Comparison of ENCODE assay signal across 9 mouse cellular contexts in the genomic region with DNA sequence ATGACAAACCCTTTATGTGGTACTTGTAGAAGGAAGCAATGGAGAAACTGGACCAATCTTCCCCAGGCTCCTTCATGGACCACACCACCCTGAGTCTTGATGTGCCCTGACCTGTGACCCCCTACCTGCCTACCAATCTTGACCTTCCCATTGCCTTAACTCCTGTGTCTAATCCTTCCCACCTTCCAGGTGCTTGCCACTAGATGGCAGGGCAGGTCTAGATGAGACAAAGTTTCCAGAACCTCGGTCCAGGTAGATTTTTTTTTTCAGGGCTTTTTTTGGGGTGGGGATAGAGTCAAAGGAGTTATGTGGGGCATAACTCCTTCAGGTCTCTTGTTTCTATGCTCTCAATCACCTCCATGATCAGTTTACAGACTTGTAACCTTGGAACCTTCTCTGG. TPM values are rescaled to one million over a fixed set of nuclear protein-coding genes. Genes with fewer than 3 reads are reported as not detected.
DNase-seq lines count a peak whose midpoint lies in the region; ATAC-seq and TF ChIP-seq lines count a peak whose summit lies in the region.
"Had no signal": no experiment of that assay in that cellular context is flagged by ENCODE, and none has a peak within 500 bp of the region (broad histone marks: within the 10 kb centered on the region; RNA-seq: fewer than 3 reads in every experiment).

No protein-coding gene starts in this region.

- H3K4me2 ChIP-seq in hindbrain, postnatal 0 days (ENCODE audit: low read depth, low read length): no peak overlapping the region
- H3K4me2 ChIP-seq in lung, embryonic 14.5 days: no peak overlapping the region
- H3K4me2 ChIP-seq: liver, embryonic 15.5 days; stomach, embryonic 15.5 days had no signal

- no peaks in the 10 kb centered on the region for H3K36me3 ChIP-seq in hindbrain, postnatal 0 days (ENCODE audit: insufficient read depth, low read length)
- no peaks in the 10 kb centered on the region for H3K36me3 ChIP-seq in lung, embryonic 14.5 days (ENCODE audit: insufficient read depth)
- H3K36me3 ChIP-seq: liver, embryonic 15.5 days; stomach, embryonic 15.5 days had no signal

- intact Hi-C loops in left cerebral cortex, postnatal 36 days (cut with DNase I): loop anchor here (2.0 to 5.0 kb wide), 2 partner anchors 127 to 238 kb away; partner anchors contain the start of gene Etv5

- no peak overlapping the region for H3K9ac ChIP-seq in hindbrain, postnatal 0 days (replicated peaks; ENCODE audit: low read length)
- no peak overlapping the region for H3K9ac ChIP-seq in lung, embryonic 14.5 days
- H3K9ac ChIP-seq: liver, embryonic 15.5 days; stomach, embryonic 15.5 days had no signal

- H3K4me1 ChIP-seq in bone marrow macrophage, adult 2 months (ENCODE audit: control insufficient read depth, insufficient read depth, low read length): no peaks in the 10 kb centered on the region
- no peaks in the 10 kb centered on the region for H3K4me1 ChIP-seq in hindbrain, postnatal 0 days (ENCODE audit: insufficient read depth, low read length)
- no peaks in the 10 kb centered on the region for H3K4me1 ChIP-seq in lung, embryonic 14.5 days (ENCODE audit: insufficient read depth)
- H3K4me1 ChIP-seq: liver, embryonic 15.5 days; stomach, embryonic 15.5 days had no signal

- no peak overlapping the region for H3K4me3 ChIP-seq in bone marrow macrophage, adult 2 months (ENCODE audit: insufficient read depth, low read length)
- no peak overlapping the region for H3K4me3 ChIP-seq in hindbrain, postnatal 0 days (ENCODE audit: low read length)
- no peak overlapping the region for H3K4me3 ChIP-seq in lung, embryonic 14.5 days (ENCODE audit: low read depth, low read length)
- H3K4me3 ChIP-seq: liver, embryonic 15.5 days; stomach, embryonic 15.5 days had no signal

- no peak overlapping the region for H3K27ac ChIP-seq in bone marrow macrophage, adult 2 months (ENCODE audit: insufficient read depth, low read depth, low read length)
- no peak overlapping the region for H3K27ac ChIP-seq in hindbrain, postnatal 0 days
- H3K27ac ChIP-seq in lung, embryonic 14.5 days (ENCODE audit: low read depth): no peak overlapping the region
- H3K27ac ChIP-seq: liver, embryonic 15.5 days; stomach, embryonic 15.5 days had no signal

- DNase-seq in left cerebral cortex, adult 11 months (ENCODE audit: low spot score): peak; percentile 19
- no peak for DNase-seq in left cerebral cortex, postnatal 36 days (ENCODE audit: low spot score in 2 of 2)
- DNase-seq in Muller cell, postnatal 12 days (ENCODE audit: inconsistent ontology term): peak; percentile 14
- DNase-seq in hindbrain, postnatal 0 days (ENCODE audit: low spot score): peak; percentile 69
- DNase-seq in lung, embryonic 14.5 days: peak; percentile 56
- peak; percentile 19 to 20 for DNase-seq in thymus, postnatal 36 days

- no peak for ATAC-seq in hindbrain, postnatal 0 days
- no peak for ATAC-seq in lung, embryonic 14.5 days (ENCODE audit: insufficient read depth)

- TF ChIP-seq POLR2A in bone marrow macrophage, adult 2 months (IDR thresholded peaks at IDR 0.05; ENCODE audit: borderline replicate concordance, low read depth, low read length): no peak

- no peaks in the 10 kb centered on the region for H3K27me3 ChIP-seq in hindbrain, postnatal 0 days (ENCODE audit: insufficient read depth, low read length)
- H3K27me3 ChIP-seq in lung, embryonic 14.5 days (ENCODE audit: insufficient read depth, low read length): no peaks in the 10 kb centered on the region
- H3K27me3 ChIP-seq: liver, embryonic 15.5 days; stomach, embryonic 15.5 days had no signal

- no peaks in the 10 kb centered on the region for H3K9me3 ChIP-seq in hindbrain, postnatal 0 days (ENCODE audit: low read length)
- no peaks in the 10 kb centered on the region for H3K9me3 ChIP-seq in lung, embryonic 14.5 days (ENCODE audit: low read depth, low read length)
- H3K9me3 ChIP-seq: liver, embryonic 15.5 days; stomach, embryonic 15.5 days had no signal

- WGBS in hindbrain, postnatal 0 days: 15% methylated on average over 1 of the region's 1 CpGs
- 8% methylated on average over 1 of the region's 1 CpGs for whole genome bisulfite sequencing in lung, embryonic 14.5 days

- TF ChIP-seq CTCF in bone marrow macrophage, adult 2 months (IDR thresholded peaks at IDR 0.05; ENCODE audit: low read depth, low read length): peak; percentile 7; the same call in 1 of the 2 replicates
- peak; percentile 83 for TF ChIP-seq CTCF in hindbrain, postnatal 0 days (IDR thresholded peaks at IDR 0.05; ENCODE audit: low read depth)
- TF ChIP-seq CTCF in lung, embryonic 14.5 days (IDR thresholded peaks at IDR 0.05; ENCODE audit: low read depth): peak; percentile 72

RNA-seq across cellular contexts. Expression of gene Tra2b, which starts 44.8 kb away (rescaled TPM):
- total RNA-seq in left cerebral cortex, postnatal 36 days (2021): 10 to 100 TPM; 64.1 to 71.4 TPM
- polyA plus RNA-seq in bone marrow macrophage, adult 2 months (2012; ENCODE audit: insufficient read depth, insufficient read length, missing spikeins): 98.3 and 106 TPM in 2 replicates
- total RNA-seq in hindbrain, postnatal 0 days (2014; rRNA removed): 111 and 117 TPM in 2 replicates
- polyA plus RNA-seq in hindbrain, postnatal 0 days (2015; fragmentation: Nextera tagmentation; extraction: Ambion mirVana): 202 and 205 TPM in 2 replicates
- polyA plus RNA-seq in lung, embryonic 14.5 days (2014; fragmentation: Nextera tagmentation; extraction: Ambion mirVana): 415 and 429 TPM in 2 replicates

Comparison
In these comparisons a context has a peak if more than half of its experiments do, and no peak if none do; other contexts are left out.
1. DNase-seq: peak in left cerebral cortex, adult 11 months (single experiment), Muller cell, postnatal 12 days (single experiment), hindbrain, postnatal 0 days (single experiment), lung, embryonic 14.5 days (single experiment) and thymus, postnatal 36 days (2 of 2); none in left cerebral cortex, postnatal 36 days (0 of 2).
2. CTCF ChIP-seq: peak in every context shown above with its lines; median percentile 83 in hindbrain, postnatal 0 days; 72 in lung, embryonic 14.5 days; 7 in bone marrow macrophage, adult 2 months.